Mouse (Mus musculus) CH12F3 (cell line): Measurements from ENCODE around the gene Hoxb9.

Experiments used
- in situ Hi-C: fragments of 300-500 bp; cut with MboI; formaldehyde crosslinking; loops from 2 replicates; pipeline ENCODE4 v1.14.3; 2020; ENCODE audit warnings: low sequenced_read_pairs

The Hoxb9 gene

GRCm38 (mm10) chr11:96270996-96271540, at the start of gene Hoxb9:
Hoxb9 (plus strand) TSS chr11:96271457.
- in situ Hi-C loops = loop anchor here (10.0 kb wide), 1 partner anchor 284 kb away; no protein-coding TSS in a partner anchor

DNA sequence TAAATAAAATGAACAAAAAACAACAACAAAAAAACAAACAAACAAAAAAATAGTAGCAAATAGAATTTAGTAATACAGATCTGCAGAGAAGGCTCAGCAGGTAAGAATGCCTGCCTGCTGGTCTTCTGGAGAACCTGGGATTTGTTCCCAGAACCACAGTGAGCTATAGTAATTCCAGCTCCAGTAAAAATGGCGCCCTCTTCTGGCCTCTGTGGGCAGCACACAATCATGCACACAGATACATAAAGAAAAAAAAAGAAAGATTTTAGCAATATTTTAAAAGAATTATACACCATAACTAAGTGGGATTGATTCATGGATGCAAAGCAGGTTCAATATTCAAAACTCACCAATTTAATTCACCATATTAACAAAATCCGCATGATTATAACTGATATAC, 47.4 kb upstream of the Hoxb9 start:
- in situ Hi-C loops = no loop called here

DNA sequence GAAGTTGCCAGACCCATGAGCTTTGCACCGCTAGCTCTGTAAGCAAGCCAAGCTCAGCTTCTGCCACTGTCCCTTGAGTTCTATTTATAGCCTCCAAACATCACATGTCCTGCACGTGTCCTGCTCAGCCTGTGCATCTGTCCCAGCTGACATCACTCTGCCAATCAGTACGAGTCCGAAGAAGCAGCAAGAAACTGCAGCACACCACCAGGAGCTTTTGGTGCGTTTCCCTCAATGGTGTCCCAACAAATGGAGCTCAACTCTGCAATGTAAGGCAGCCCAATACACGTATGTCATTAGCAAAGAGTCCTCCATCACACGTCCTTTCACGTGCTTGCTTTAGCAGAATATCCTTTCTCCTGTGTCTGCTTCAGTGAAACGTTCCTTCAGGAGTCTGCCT, 43.6 kb upstream of the Hoxb9 start:
- in situ Hi-C loops = no loop called here

- in situ Hi-C loops = loop anchor here (10.0 kb wide), 2 partner anchors 90 to 140 kb away; no protein-coding TSS in a partner anchor
Observed at GRCm38 (mm10) chr11:96234906-96235305, 36.4 kb upstream of the Hoxb9 start.

DNA sequence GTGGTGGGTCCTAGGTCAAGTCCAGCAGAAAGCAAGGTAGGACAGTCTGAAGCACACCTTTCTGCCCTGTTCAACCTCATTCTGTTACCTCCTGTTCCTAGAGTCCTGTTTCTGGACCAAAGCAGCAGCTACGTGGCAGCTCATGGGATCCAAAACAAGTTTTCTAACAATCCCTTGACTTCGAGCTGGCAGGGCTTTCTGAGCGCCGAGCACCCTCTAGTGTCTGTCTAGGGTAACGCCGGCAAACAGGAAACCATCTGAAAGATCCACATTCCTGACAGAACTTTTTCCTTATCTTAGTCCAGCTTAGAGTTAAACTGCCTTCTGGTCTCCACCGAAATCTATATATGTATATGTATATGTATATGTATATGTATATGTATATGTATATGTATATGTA, 31.0 kb upstream of the Hoxb9 start:
- in situ Hi-C loops = no loop called here

DNA sequence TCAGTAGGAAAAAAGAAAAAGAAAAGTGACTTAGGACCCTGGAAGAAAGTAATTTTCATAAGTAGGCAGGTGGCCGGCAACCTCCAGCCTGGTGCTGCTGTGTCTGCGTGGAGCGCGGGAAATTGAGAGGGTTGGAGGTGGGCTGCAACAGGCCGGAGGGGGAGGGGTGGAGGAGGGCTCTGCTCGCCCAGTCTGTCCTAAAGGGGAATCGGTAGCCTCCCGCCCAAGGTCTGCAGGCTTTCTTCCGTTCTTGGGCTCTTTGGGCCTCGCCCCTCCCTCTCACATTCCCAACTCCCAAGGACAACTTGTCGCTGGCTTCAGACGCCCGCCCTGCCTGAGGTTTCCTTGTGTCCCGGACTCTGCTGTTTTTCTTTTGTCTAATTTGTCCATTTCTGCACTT, 20.4 kb upstream of the Hoxb9 start:
- in situ Hi-C loops = no loop called here

DNA sequence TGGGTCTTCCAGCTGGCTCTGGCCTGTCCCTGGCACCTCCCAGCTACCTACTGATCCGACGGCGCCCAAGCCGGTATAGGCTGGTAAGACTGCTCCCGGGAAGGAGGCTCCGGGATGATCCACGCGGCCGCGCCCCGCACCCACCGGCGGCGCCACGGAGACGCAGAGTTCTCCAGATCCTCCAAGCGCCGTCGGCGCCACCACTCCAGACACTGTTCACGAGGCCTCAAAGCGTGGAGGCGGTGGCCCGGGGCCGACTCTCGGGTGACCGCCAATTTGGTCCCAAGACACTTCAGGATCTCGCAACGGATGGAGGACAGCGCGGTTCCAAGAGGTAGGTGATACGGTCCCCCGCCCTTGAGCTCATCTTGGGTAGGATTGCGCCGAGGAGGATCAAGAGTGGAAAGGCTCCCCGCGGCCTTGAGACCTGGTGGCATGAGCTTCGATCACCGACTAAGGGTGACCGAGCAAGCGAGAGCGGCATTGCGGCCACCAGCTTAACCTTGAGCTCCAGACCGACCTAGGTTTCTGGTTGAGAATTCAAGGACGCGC, 19.7 kb upstream of the Hoxb9 start:
- in situ Hi-C loops = no loop called here

DNA sequence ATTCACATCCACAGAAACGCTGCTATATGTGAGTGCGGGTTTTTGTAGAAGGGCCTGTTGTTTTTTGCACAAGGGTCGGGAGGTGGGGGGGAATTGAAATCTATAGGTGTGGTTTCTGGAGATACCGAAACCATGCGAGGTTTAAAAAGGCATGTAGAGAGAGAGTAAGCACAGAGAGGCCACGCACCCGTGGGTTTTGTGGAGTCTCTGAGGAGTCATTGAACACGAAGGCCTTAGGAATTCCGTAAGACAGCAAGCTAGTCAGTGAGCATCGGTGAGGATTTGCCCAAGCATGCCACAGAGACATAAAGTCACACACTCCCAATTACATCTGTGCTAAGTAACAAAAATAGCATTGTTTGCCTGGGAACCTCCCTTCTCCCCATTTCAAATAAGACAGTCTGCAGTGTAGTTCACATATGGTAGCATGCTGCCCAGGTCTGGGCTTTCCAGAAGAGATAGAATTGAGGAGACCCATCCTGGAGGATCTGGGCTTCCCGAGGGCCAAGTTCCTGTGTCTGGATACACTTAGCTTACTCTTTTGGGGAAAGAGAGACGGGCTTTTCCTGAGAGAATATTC, 18.6 kb upstream of the Hoxb9 start:
- in situ Hi-C loops = no loop called here

DNA sequence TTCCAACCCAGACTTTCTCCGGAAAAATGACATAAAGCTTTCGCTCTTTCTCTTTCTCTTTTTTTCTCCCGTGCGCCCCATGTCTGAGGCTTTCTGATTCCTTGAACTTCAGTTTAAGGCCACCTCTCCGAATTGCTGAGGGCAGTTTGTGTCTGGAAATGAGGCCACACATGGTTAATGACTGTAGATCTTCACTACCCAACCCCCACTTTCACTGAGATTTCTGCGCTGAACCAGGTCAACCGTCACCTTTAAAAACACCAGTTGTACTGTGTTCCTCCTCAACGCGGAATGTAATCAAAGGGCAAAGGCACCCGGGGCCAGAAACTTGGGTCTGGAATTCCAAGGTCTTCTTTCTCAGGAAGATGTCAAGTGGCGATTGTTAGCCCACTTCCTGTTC, 17.0 kb upstream of the Hoxb9 start:
- in situ Hi-C loops = no loop called here

GRCm38 (mm10) chr11:96255111-96255995, 15.9 kb upstream of the Hoxb9 start:
- in situ Hi-C loops = no loop called here

- in situ Hi-C loops = no loop called here
Observed at GRCm38 (mm10) chr11:96255996-96256445, 15.2 kb upstream of the Hoxb9 start.

DNA sequence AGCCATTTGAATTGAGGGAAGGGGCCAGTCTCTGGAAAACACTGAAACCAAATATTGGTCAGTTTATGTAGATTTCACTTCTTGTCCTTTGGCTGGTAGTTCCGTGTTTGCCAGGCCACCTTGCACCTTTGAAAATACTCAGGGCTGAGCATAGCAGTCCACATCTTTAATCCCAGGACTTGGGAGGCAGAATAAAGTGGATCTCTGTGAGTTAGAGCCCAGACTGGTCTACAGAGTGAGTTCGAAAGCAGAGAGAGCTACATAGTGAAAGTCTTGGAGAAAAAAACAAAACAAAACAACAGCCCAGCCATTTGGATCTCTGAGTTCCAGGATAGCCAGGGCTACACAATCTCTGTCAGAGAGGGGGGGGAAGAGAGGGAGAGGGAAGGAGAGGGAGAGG, 14.1 kb upstream of the Hoxb9 start:
- in situ Hi-C loops = no loop called here

- in situ Hi-C loops = no loop called here
Observed at GRCm38 (mm10) chr11:96259038-96259437, 12.2 kb upstream of the Hoxb9 start.

DNA sequence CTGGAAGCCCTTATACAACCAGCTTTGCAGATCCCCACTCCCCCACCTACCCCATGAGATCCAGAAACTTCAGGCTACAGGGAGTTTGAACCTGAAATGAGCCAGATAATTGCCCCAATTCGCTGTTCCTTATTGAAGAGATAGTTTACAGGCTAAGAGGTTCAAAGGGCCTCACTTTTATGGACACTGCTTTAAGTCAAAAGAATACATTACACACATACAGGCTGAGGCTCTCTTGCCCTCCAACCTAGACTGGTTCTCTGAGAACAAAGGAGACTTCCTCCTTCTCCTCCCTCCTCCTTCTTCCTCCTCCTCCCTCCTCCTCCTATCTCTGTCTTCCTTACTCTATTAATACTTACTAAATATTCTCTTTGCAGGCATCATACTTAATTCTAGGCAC, 11.7 kb upstream of the Hoxb9 start:
- in situ Hi-C loops = no loop called here

GRCm38 (mm10) chr11:96260310-96260970, 10.8 kb upstream of the Hoxb9 start:
- in situ Hi-C loops = no loop called here

DNA sequence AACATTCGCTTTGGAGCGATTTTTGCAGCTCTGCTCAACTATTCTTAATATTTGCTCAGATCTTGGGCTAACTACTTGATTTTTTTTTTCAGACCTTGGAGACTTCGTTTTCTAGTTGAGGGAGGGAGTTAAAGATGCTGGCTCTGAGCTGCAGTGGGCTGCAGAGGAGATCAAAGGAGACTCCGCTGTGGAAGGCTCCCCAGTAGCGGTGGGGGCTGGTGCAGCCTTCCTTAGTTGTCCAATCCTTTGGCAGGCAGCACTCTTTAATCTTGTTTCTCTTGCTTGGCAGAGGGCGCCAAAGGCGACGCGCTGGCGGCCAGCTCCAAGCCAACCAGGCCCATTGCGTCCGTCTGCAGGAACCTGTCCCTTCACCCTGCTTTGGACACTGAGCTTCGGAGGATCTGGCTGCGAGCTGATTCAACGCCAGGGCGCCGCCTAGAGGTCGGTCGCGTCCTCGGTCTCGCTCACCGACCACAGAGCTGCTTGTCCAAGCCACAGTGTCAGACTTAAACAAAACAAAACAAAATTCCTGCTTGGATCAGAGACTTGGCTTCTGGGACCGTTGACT, 9.8 kb upstream of the Hoxb9 start:
- in situ Hi-C loops = no loop called here

DNA sequence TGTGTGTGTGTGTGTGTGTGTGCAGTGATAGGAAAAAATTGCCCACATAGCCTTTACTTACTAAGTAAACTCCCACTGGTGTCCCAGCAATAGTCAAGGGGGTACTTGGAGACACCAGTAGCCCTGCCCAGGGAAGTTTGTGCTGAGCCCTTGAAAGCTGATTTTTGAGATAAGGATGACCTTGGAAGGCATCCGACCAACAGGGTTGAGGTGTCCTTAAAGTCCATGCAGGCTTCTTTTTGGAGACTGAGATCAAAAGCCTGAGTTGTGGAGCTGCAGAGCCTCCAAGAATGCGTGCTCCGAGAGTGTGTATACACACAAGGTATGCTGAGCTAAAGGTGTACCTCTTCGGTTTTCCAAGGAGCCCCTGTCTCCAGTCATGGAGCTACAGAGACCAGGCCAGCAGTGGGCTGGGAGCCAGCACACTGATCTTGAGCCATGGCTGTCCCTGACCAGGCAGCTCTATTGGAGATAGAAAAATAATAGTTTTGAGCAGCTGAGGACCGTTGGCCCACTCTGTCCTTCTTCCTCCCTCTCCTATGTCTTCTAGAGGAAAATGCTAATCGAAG, 8.9 kb upstream of the Hoxb9 start:
- in situ Hi-C loops = no loop called here

DNA sequence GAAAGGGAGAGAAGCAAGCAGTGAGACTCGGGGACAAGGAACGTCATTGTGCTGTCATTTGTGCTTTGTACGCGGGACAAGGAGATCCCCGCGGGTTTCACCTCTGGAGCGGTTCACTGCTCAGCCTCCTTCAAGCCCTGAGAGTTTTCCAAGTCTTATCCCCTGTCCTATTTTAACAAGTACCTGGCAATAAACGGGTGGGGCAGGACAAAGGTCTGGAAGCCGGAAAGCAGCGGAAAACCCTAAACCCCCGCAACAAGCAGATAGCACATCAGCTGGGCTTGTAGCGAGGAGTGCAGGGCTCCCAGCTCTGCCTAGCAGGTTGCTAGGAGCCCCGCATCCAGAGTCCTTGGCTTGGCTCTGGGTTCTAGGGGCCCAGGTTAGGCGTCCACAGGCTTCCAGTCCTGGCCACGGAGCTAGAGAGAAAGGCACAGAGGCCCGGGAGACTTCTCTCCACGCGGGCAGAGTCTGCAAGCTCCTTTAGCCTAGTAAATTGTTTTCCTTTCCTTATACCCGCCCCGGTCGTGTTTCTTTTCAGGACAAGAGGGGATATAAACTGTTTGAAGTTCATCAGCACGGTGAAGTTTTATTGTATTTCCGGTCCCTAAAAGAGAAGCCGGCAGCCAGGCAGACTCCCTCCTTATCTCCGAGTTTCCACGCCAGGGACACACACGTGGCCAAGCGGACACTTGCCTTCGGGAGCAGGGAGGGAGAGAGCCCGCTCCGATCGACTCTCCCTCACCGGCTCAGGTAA, 7.4 kb upstream of the Hoxb9 start:
- in situ Hi-C loops = no loop called here

DNA sequence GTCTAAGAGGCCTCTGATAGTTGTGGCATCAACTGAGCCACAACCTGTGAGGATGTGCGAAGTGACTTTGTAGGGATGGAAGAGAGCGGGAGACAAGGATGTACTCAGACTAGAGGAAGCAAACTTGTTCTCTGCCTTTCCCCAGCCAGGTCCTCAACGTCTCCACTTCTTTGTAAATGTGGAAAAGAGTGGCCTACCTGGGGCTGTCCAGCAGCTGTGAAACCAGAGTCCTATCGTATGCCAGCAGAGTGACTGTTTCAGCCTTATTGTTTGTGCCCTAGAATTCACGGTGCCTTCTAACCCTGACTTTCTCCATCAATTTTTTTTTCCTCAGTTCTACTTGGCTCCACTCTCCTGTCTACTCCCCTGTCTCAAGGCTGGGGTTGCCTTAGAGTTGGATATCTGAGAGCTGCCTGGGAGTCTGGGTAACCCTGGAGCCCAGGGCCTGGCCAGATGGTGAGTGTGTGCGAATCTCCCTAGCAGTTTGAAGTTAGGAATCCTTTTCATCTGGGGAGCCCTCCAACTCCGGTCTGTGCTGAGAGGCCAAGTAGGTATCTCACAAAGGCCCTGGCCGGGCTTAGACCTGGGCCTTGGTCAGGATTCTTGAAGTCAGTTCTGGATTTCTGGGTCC, 6.8 kb upstream of the Hoxb9 start:
- in situ Hi-C loops = no loop called here
